Mouse (Mus musculus) embryonic fibroblast, embryonic 13.5 days (primary cell): ENCODE results near the gene Fbxl18.

ENCODE experiments used
- CTCF ChIP-seq: IDR thresholded peaks from 2 replicates; pipeline ENCODE4 v1.5.1; 2011; ENCODE audit warnings: mild to moderate bottlenecking, control low read depth, low read length, moderate library complexity, borderline replicate concordance; ENCODE audit not compliant: insufficient read depth
- POLR2A ChIP-seq: IDR thresholded peaks from 2 replicates; pipeline ENCODE4 v1.6.1; 2011; ENCODE audit warnings: low read depth, mild to moderate bottlenecking, control low read depth, low read length, moderate library complexity

- no peak for TF ChIP-seq CTCF
- no peak; the same call in 1 of the 2 replicates for TF ChIP-seq POLR2A
Measured at GRCm38 (mm10) chr5:142898316-142898715, 3.1 kb upstream of the Fbxl18 start.
